Mouse (Mus musculus): ENCODE results near the gene Ckap4. TPM values are rescaled to one million over a fixed set of nuclear protein-coding genes. Genes with fewer than 3 reads are reported as not detected.
A peak's percentile ranks its signal among the peaks of the same experiment; 100 is the strongest.

The Ckap4 gene
- polyA plus RNA-seq (2014; fragmentation: Nextera tagmentation; extraction: Ambion mirVana) = 177 and 179 TPM in 2 replicates

GRCm38 (mm10) chr10:84533912-84534671, at the start of gene Ckap4:
Ckap4 (minus strand) TSS chr10:84534062.
- H3K4me3 ChIP-seq (ENCODE audit: low read depth, low read length) = peak within 1 kb of the TSS; percentile 90
- H3K9ac ChIP-seq = peak within 1 kb of the TSS; percentile 96
- peaks cover 27% of the 10 kb centered on the region for H3K36me3 ChIP-seq (ENCODE audit: insufficient read depth)
- peaks cover 14% of the 10 kb centered on the region for H3K4me1 ChIP-seq (ENCODE audit: insufficient read depth)
- no peaks in the 10 kb centered on the region for H3K27me3 ChIP-seq (ENCODE audit: insufficient read depth, low read length)
- H3K9me3 ChIP-seq (ENCODE audit: low read depth, low read length) = no peaks in the 10 kb centered on the region
- peak within 1 kb of the TSS; percentile 92 for H3K27ac ChIP-seq (ENCODE audit: low read depth)
- peak; percentile 92 for ATAC-seq (ENCODE audit: insufficient read depth)
- TF ChIP-seq CTCF (IDR thresholded peaks at IDR 0.05; ENCODE audit: low read depth) = no peak
- H3K4me2 ChIP-seq = peak within 1 kb of the TSS; percentile 81
- DNase-seq = peak; percentile 94
- WGBS = under 1% methylated on average over 30 of the region's 64 CpGs

- Histone ChIP-seq H3K27me3 (ENCODE audit: insufficient read depth, low read length) (no peaks in the 10 kb centered on the region), H3K36me3 (ENCODE audit: insufficient read depth) (no peaks in the 10 kb centered on the region), H3K9ac (no peak overlapping the region), H3K4me3 (ENCODE audit: low read depth, low read length) (no peak overlapping the region), H3K4me2 (no peak overlapping the region), H3K27ac (ENCODE audit: low read depth) (no peak overlapping the region), H3K4me1 (ENCODE audit: insufficient read depth) (peaks cover 5% of the 10 kb centered on the region), H3K9me3 (ENCODE audit: low read depth, low read length) (no peaks in the 10 kb centered on the region)
- 61% methylated on average over 7 of the region's 7 CpGs for WGBS
- DNase-seq = peak; percentile 31
- ATAC-seq (ENCODE audit: insufficient read depth) = no peak
- no peak for TF ChIP-seq CTCF (IDR thresholded peaks at IDR 0.05; ENCODE audit: low read depth)
Observed at GRCm38 (mm10) chr10:84582236-84582635, 48.4 kb upstream of the Ckap4 start.

GRCm38 (mm10) chr10:84581191-84581590, 47.3 kb upstream of the Ckap4 start:
- Histone ChIP-seq H3K9ac (no peak overlapping the region), H3K4me2 (no peak overlapping the region), H3K4me1 (ENCODE audit: insufficient read depth) (peaks cover 5% of the 10 kb centered on the region), H3K9me3 (ENCODE audit: low read depth, low read length) (no peaks in the 10 kb centered on the region), H3K36me3 (ENCODE audit: insufficient read depth) (no peaks in the 10 kb centered on the region), H3K4me3 (ENCODE audit: low read depth, low read length) (no peak overlapping the region), H3K27me3 (ENCODE audit: insufficient read depth, low read length) (no peaks in the 10 kb centered on the region), H3K27ac (ENCODE audit: low read depth) (no peak overlapping the region)
- WGBS = 45% methylated on average over 8 of the region's 8 CpGs
- ATAC-seq (ENCODE audit: insufficient read depth) = no peak
- no peak for DNase-seq
- no peak for TF ChIP-seq CTCF (IDR thresholded peaks at IDR 0.05; ENCODE audit: low read depth)

GRCm38 (mm10) chr10:84579527-84579926, 45.7 kb upstream of the Ckap4 start:
- H3K4me2 ChIP-seq = no peak overlapping the region
- ATAC-seq (ENCODE audit: insufficient read depth) (no peak), DNase-seq (no peak)
- no peaks in the 10 kb centered on the region for H3K9me3 ChIP-seq (ENCODE audit: low read depth, low read length)
- H3K4me3 ChIP-seq (ENCODE audit: low read depth, low read length) = no peak overlapping the region
- no peaks in the 10 kb centered on the region for H3K27me3 ChIP-seq (ENCODE audit: insufficient read depth, low read length)
- H3K4me1 ChIP-seq (ENCODE audit: insufficient read depth) = peaks cover 5% of the 10 kb centered on the region
- no peak for TF ChIP-seq CTCF (IDR thresholded peaks at IDR 0.05; ENCODE audit: low read depth)
- WGBS = 69% methylated on average over 2 of the region's 2 CpGs
- H3K36me3 ChIP-seq (ENCODE audit: insufficient read depth) = no peaks in the 10 kb centered on the region
- no peak overlapping the region for H3K27ac ChIP-seq (ENCODE audit: low read depth)
- H3K9ac ChIP-seq = no peak overlapping the region

GRCm38 (mm10) chr10:84578738-84579137, 44.9 kb upstream of the Ckap4 start:
- Histone ChIP-seq H3K27me3 (ENCODE audit: insufficient read depth, low read length) (no peaks in the 10 kb centered on the region), H3K4me2 (no peak overlapping the region), H3K9ac (no peak overlapping the region), H3K36me3 (ENCODE audit: insufficient read depth) (no peaks in the 10 kb centered on the region), H3K9me3 (ENCODE audit: low read depth, low read length) (no peaks in the 10 kb centered on the region), H3K4me3 (ENCODE audit: low read depth, low read length) (no peak overlapping the region), H3K27ac (ENCODE audit: low read depth) (no peak overlapping the region), H3K4me1 (ENCODE audit: insufficient read depth) (peaks cover 5% of the 10 kb centered on the region)
- TF ChIP-seq CTCF (IDR thresholded peaks at IDR 0.05; ENCODE audit: low read depth) = no peak
- ATAC-seq (ENCODE audit: insufficient read depth) = no peak
- no peak for DNase-seq
- WGBS = 73% methylated on average over 10 of the region's 10 CpGs

- Histone ChIP-seq H3K9me3 (ENCODE audit: low read depth, low read length) (no peaks in the 10 kb centered on the region), H3K4me2 (peak overlapping the region; percentile 97), H3K36me3 (ENCODE audit: insufficient read depth) (no peaks in the 10 kb centered on the region), H3K4me1 (ENCODE audit: insufficient read depth) (peaks cover 5% of the 10 kb centered on the region), H3K27me3 (ENCODE audit: insufficient read depth, low read length) (no peaks in the 10 kb centered on the region), H3K27ac (ENCODE audit: low read depth) (peak overlapping the region; percentile 77), H3K9ac (peak overlapping the region; percentile 62), H3K4me3 (ENCODE audit: low read depth, low read length) (peak overlapping the region; percentile 82)
- DNase-seq (peak; percentile 81), ATAC-seq (ENCODE audit: insufficient read depth) (peak; percentile 40)
- 2% methylated on average over 38 of the region's 38 CpGs for WGBS
- TF ChIP-seq CTCF (IDR thresholded peaks at IDR 0.05; ENCODE audit: low read depth) = no peak
Observed at GRCm38 (mm10) chr10:84577071-84577727, 43.3 kb upstream of the Ckap4 start.

GRCm38 (mm10) chr10:84576395-84577070, 42.7 kb upstream of the Ckap4 start, which contains the start of gene Tcp11l2:
Tcp11l2 (plus strand) TSS chr10:84576626.
- peak; percentile 36 for TF ChIP-seq CTCF (IDR thresholded peaks at IDR 0.05; ENCODE audit: low read depth)
- peak within 1 kb of the TSS; percentile 62 for H3K9ac ChIP-seq
- peak within 1 kb of the TSS; percentile 82 for H3K4me3 ChIP-seq (ENCODE audit: low read depth, low read length)
- no peaks in the 10 kb centered on the region for H3K36me3 ChIP-seq (ENCODE audit: insufficient read depth)
- H3K27me3 ChIP-seq (ENCODE audit: insufficient read depth, low read length) = no peaks in the 10 kb centered on the region
- peak within 1 kb of the TSS; percentile 97 for H3K4me2 ChIP-seq
- DNase-seq = peak; percentile 97
- peak within 1 kb of the TSS; percentile 77 for H3K27ac ChIP-seq (ENCODE audit: low read depth)
- peaks cover 5% of the 10 kb centered on the region for H3K4me1 ChIP-seq (ENCODE audit: insufficient read depth)
- WGBS = under 1% methylated on average over 46 of the region's 46 CpGs
- ATAC-seq (ENCODE audit: insufficient read depth) = peak; percentile 99
- no peaks in the 10 kb centered on the region for H3K9me3 ChIP-seq (ENCODE audit: low read depth, low read length)

All from lung, embryonic 14.5 days (tissue).